Mouse (Mus musculus): Measurements from ENCODE around the gene Ms4a4a. TPM values are rescaled to one million over a fixed set of nuclear protein-coding genes. Genes with fewer than 3 reads are reported as not detected.
"Not testable (repeated sequence)": the region's sequence is repeated elsewhere in the genome, so short reads cannot be mapped to it uniquely, and the experiment has no call there.

Ms4a4a gene
- polyA plus RNA-seq, 1 experiment, result 0.09 TPM

- Histone ChIP-seq H3K4me3 (ENCODE audit: insufficient read depth, low read depth, low read length) (no peak overlapping the region), H3K4me1 (ENCODE audit: control insufficient read depth, insufficient read depth, low read length) (no peaks in the 10 kb centered on the region), H3K27ac (ENCODE audit: insufficient read depth, low read depth, low read length) (no peak overlapping the region), H3K27me3 (replicated peaks; ENCODE audit: control insufficient read depth, insufficient read depth, low read length) (no peaks in the 10 kb centered on the region), H3K36me3 (ENCODE audit: control insufficient read depth, insufficient read depth, low read length) (no peaks in the 10 kb centered on the region)
- TF ChIP-seq CTCF (conservative IDR thresholded peaks at IDR 0.05; ENCODE audit: insufficient read depth, insufficient read length, low read depth, low read length), result no peak
- TF ChIP-seq POLR2A (IDR thresholded peaks at IDR 0.05; ENCODE audit: low read depth, low read length), result no peak
- DNase-seq, result no peak
These were observed 20.4 kb downstream of the Ms4a4a start for GRCm38 (mm10) chr19:11395769-11396168.

- DNase-seq, result no peak
- no peak for TF ChIP-seq POLR2A (IDR thresholded peaks at IDR 0.05; ENCODE audit: low read depth, low read length)
- no peak for TF ChIP-seq CTCF (conservative IDR thresholded peaks at IDR 0.05; ENCODE audit: insufficient read depth, insufficient read length, low read depth, low read length)
- Histone ChIP-seq H3K4me1 (ENCODE audit: control insufficient read depth, insufficient read depth, low read length) (no peaks in the 10 kb centered on the region), H3K27me3 (replicated peaks; ENCODE audit: control insufficient read depth, insufficient read depth, low read length) (no peaks in the 10 kb centered on the region), H3K4me3 (ENCODE audit: insufficient read depth, low read depth, low read length) (no peak within 1 kb of the TSS), H3K36me3 (ENCODE audit: control insufficient read depth, insufficient read depth, low read length) (no peaks in the 10 kb centered on the region), H3K27ac (ENCODE audit: insufficient read depth, low read depth, low read length) (no peak within 1 kb of the TSS)
- 82% methylated on average over 3 of the region's 3 CpGs for WGBS
These were observed 29.2 kb downstream of the Ms4a4a start, which contains the start of gene Ms4a4c for GRCm38 (mm10) chr19:11404527-11404926. Ms4a4c (plus strand) TSS chr19:11404770.

GRCm38 (mm10) chr19:11407428-11407827, 32.1 kb downstream of the Ms4a4a start:
- H3K36me3 ChIP-seq (ENCODE audit: control insufficient read depth, insufficient read depth, low read length), result no peaks in the 10 kb centered on the region
- TF ChIP-seq CTCF (conservative IDR thresholded peaks at IDR 0.05; ENCODE audit: insufficient read depth, insufficient read length, low read depth, low read length) (no peak), POLR2A (IDR thresholded peaks at IDR 0.05; ENCODE audit: low read depth, low read length) (no peak)
- no peak overlapping the region for H3K27ac ChIP-seq (ENCODE audit: insufficient read depth, low read depth, low read length)
- no peaks in the 10 kb centered on the region for H3K4me1 ChIP-seq (ENCODE audit: control insufficient read depth, insufficient read depth, low read length)
- no peak overlapping the region for H3K4me3 ChIP-seq (ENCODE audit: insufficient read depth, low read depth, low read length)
- no peak for DNase-seq
- no peaks in the 10 kb centered on the region for H3K27me3 ChIP-seq (replicated peaks; ENCODE audit: control insufficient read depth, insufficient read depth, low read length)

- TF ChIP-seq POLR2A (IDR thresholded peaks at IDR 0.05; ENCODE audit: low read depth, low read length) (no peak), CTCF (conservative IDR thresholded peaks at IDR 0.05; ENCODE audit: insufficient read depth, insufficient read length, low read depth, low read length) (no peak)
- Histone ChIP-seq H3K27me3 (replicated peaks; ENCODE audit: control insufficient read depth, insufficient read depth, low read length) (no peaks in the 10 kb centered on the region), H3K36me3 (ENCODE audit: control insufficient read depth, insufficient read depth, low read length) (no peaks in the 10 kb centered on the region), H3K4me3 (ENCODE audit: insufficient read depth, low read depth, low read length) (no peak overlapping the region), H3K4me1 (ENCODE audit: control insufficient read depth, insufficient read depth, low read length) (no peaks in the 10 kb centered on the region), H3K27ac (ENCODE audit: insufficient read depth, low read depth, low read length) (no peak overlapping the region)
- no peak for DNase-seq
- 85% methylated on average over 1 of the region's 1 CpGs for WGBS
These were observed 33.3 kb downstream of the Ms4a4a start for GRCm38 (mm10) chr19:11408591-11408990.

GRCm38 (mm10) chr19:11411640-11412039, 36.3 kb downstream of the Ms4a4a start:
- no peak overlapping the region for H3K4me3 ChIP-seq (ENCODE audit: insufficient read depth, low read depth, low read length)
- WGBS, result 79% methylated on average over 1 of the region's 1 CpGs
- H3K36me3 ChIP-seq (ENCODE audit: control insufficient read depth, insufficient read depth, low read length), result no peaks in the 10 kb centered on the region
- DNase-seq, result no peak
- H3K4me1 ChIP-seq (ENCODE audit: control insufficient read depth, insufficient read depth, low read length), result no peaks in the 10 kb centered on the region
- H3K27ac ChIP-seq (ENCODE audit: insufficient read depth, low read depth, low read length), result no peak overlapping the region
- no peak for TF ChIP-seq POLR2A (IDR thresholded peaks at IDR 0.05; ENCODE audit: low read depth, low read length)
- no peak for TF ChIP-seq CTCF (conservative IDR thresholded peaks at IDR 0.05; ENCODE audit: insufficient read depth, insufficient read length, low read depth, low read length)
- H3K27me3 ChIP-seq (replicated peaks; ENCODE audit: control insufficient read depth, insufficient read depth, low read length), result no peaks in the 10 kb centered on the region

GRCm38 (mm10) chr19:11414084-11414483, 38.8 kb downstream of the Ms4a4a start:
- TF ChIP-seq CTCF (conservative IDR thresholded peaks at IDR 0.05; ENCODE audit: insufficient read depth, insufficient read length, low read depth, low read length) (no peak), POLR2A (IDR thresholded peaks at IDR 0.05; ENCODE audit: low read depth, low read length) (no peak)
- H3K4me1 ChIP-seq (ENCODE audit: control insufficient read depth, insufficient read depth, low read length), result no peaks in the 10 kb centered on the region
- no peak for DNase-seq
- no peaks in the 10 kb centered on the region for H3K36me3 ChIP-seq (ENCODE audit: control insufficient read depth, insufficient read depth, low read length)
- H3K4me3 ChIP-seq (ENCODE audit: insufficient read depth, low read depth, low read length), result no peak overlapping the region
- WGBS, result 94% methylated on average over 1 of the region's 1 CpGs
- H3K27ac ChIP-seq (ENCODE audit: insufficient read depth, low read depth, low read length), result no peak overlapping the region
- H3K27me3 ChIP-seq (replicated peaks; ENCODE audit: control insufficient read depth, insufficient read depth, low read length), result no peaks in the 10 kb centered on the region

GRCm38 (mm10) chr19:11415581-11415980, 40.3 kb downstream of the Ms4a4a start:
- no peak for TF ChIP-seq POLR2A (IDR thresholded peaks at IDR 0.05; ENCODE audit: low read depth, low read length)
- no peak for TF ChIP-seq CTCF (conservative IDR thresholded peaks at IDR 0.05; ENCODE audit: insufficient read depth, insufficient read length, low read depth, low read length)
- H3K36me3 ChIP-seq (ENCODE audit: control insufficient read depth, insufficient read depth, low read length), result no peaks in the 10 kb centered on the region
- no peaks in the 10 kb centered on the region for H3K27me3 ChIP-seq (replicated peaks; ENCODE audit: control insufficient read depth, insufficient read depth, low read length)
- 71% methylated on average over 3 of the region's 3 CpGs for WGBS
- no peaks in the 10 kb centered on the region for H3K4me1 ChIP-seq (ENCODE audit: control insufficient read depth, insufficient read depth, low read length)
- H3K4me3 ChIP-seq (ENCODE audit: insufficient read depth, low read depth, low read length), result no peak overlapping the region
- H3K27ac ChIP-seq (ENCODE audit: insufficient read depth, low read depth, low read length), result no peak overlapping the region
- no peak for DNase-seq

GRCm38 (mm10) chr19:11418865-11419264, 43.5 kb downstream of the Ms4a4a start:
- H3K36me3 ChIP-seq (ENCODE audit: control insufficient read depth, insufficient read depth, low read length); H3K4me1 ChIP-seq (ENCODE audit: control insufficient read depth, insufficient read depth, low read length); H3K27me3 ChIP-seq (replicated peaks; ENCODE audit: control insufficient read depth, insufficient read depth, low read length); DNase-seq; H3K4me3 ChIP-seq (ENCODE audit: insufficient read depth, low read depth, low read length); H3K27ac ChIP-seq (ENCODE audit: insufficient read depth, low read depth, low read length): not testable (repeated sequence)
- whole genome bisulfite sequencing, result 82% methylated on average over 3 of the region's 3 CpGs

GRCm38 (mm10) chr19:11431209-11431608, 55.9 kb downstream of the Ms4a4a start:
- H3K36me3 ChIP-seq (ENCODE audit: control insufficient read depth, insufficient read depth, low read length); H3K4me3 ChIP-seq (ENCODE audit: insufficient read depth, low read depth, low read length); H3K4me1 ChIP-seq (ENCODE audit: control insufficient read depth, insufficient read depth, low read length); DNase-seq; H3K27ac ChIP-seq (ENCODE audit: insufficient read depth, low read depth, low read length); H3K27me3 ChIP-seq (replicated peaks; ENCODE audit: control insufficient read depth, insufficient read depth, low read length): not testable (repeated sequence)
- WGBS, result 85% methylated on average over 1 of the region's 1 CpGs

Data from kidney, adult 2 months (tissue).